Mouse (Mus musculus) myocyte (in vitro differentiated cells): ENCODE data around the gene Tsc1.

Experiments used
- E2F4 ChIP-seq: IDR thresholded peaks from one replicate; pipeline ENCODE4 v1.6.1; 2011; ENCODE audit warnings: mild to moderate bottlenecking, control low read depth, moderate library complexity; ENCODE audit not compliant: insufficient read depth
- MAX ChIP-seq: IDR thresholded peaks from one replicate; pipeline ENCODE4 v1.6.1; 2011; ENCODE audit warnings: low read depth, mild to moderate bottlenecking, control low read depth
- POLR2A ChIP-seq: IDR thresholded peaks from one replicate; pipeline ENCODE4 v1.6.1; 2011; ENCODE audit warnings: low read depth, mild to moderate bottlenecking, control low read depth, moderate library complexity; ENCODE audit not compliant: insufficient read length
- POLR2AphosphoS2 ChIP-seq: IDR thresholded peaks from one replicate; pipeline ENCODE4 v1.6.1; 2011; ENCODE audit warnings: low read depth, control low read depth; ENCODE audit not compliant: insufficient read length
- REST ChIP-seq: IDR thresholded peaks from one replicate; pipeline ENCODE4 v1.6.1; 2011; ENCODE audit warnings: mild to moderate bottlenecking, control low read depth, moderate library complexity; ENCODE audit not compliant: insufficient read depth, insufficient read length
- TCF3 ChIP-seq: IDR thresholded peaks from one replicate; pipeline ENCODE4 v1.6.1; 2011; ENCODE audit warnings: low read depth, control low read depth; ENCODE audit not compliant: insufficient read length
- USF1 ChIP-seq: IDR thresholded peaks from one replicate; pipeline ENCODE4 v1.6.1; 2011; ENCODE audit warnings: low read depth, mild to moderate bottlenecking, control low read depth, moderate library complexity

- no peak for TF ChIP-seq E2F4
- TF ChIP-seq POLR2A = no peak
- TF ChIP-seq MAX = no peak
- no peak for TF ChIP-seq POLR2AphosphoS2
- no peak for TF ChIP-seq USF1
- no peak for TF ChIP-seq REST
- TF ChIP-seq TCF3 = no peak
Measured at GRCm38 (mm10) chr2:28622521-28623124, 18.4 kb upstream of the Tsc1 start.
